Mouse (Mus musculus) Patski (cell line): ENCODE measurements at regions not wholly inside any gene's neighbourhood (a gene's known extent, or its start where the extent isn't known, plus 50 kb on each side); places are given as distances from the start of the nearest gene placed in this dataset.

ENCODE experiments used
- ATAC-seq: fragments of 100-300 bp; one replicate; pipeline ENCODE4 v1.8.0; 2021
- CTCF ChIA-PET: fragments of 350-600 bp; sonication (Branson Sonifier 250); formaldehyde crosslinking; loops from one replicate; lab custom pipeline; 2022; ENCODE audit warnings: inconsistent platforms; lab: Charles Lee
- POLR2A ChIA-PET: fragments of 350-600 bp; sonication (Branson Sonifier 250); formaldehyde crosslinking; loops from one replicate; lab custom pipeline; 2022; ENCODE audit warnings: antibody characterized with exemption, inconsistent platforms; lab: Charles Lee
- DNase-seq: peaks from one replicate; pipeline ENCODE4 v3.0.0-alpha.2; 2011; ENCODE audit warnings: low read depth, low spot score
- H3K27me3 ChIP-seq: fragments of 371-371 bp; one replicate; pipeline ENCODE4 v1.5.1; 2021
- CTCF ChIP-seq: fragments of 100-300 bp; IDR thresholded peaks from one replicate; pipeline ENCODE4 v1.5.1; 2021
- in situ Hi-C: fragments of 300-500 bp; cut with MboI; formaldehyde crosslinking; loops from 3 replicates; pipeline ENCODE4 v1.11.1; 2018; ENCODE audit warnings: low pct_unique_long_range_greater_than_20kb, mixed read lengths

DNA sequence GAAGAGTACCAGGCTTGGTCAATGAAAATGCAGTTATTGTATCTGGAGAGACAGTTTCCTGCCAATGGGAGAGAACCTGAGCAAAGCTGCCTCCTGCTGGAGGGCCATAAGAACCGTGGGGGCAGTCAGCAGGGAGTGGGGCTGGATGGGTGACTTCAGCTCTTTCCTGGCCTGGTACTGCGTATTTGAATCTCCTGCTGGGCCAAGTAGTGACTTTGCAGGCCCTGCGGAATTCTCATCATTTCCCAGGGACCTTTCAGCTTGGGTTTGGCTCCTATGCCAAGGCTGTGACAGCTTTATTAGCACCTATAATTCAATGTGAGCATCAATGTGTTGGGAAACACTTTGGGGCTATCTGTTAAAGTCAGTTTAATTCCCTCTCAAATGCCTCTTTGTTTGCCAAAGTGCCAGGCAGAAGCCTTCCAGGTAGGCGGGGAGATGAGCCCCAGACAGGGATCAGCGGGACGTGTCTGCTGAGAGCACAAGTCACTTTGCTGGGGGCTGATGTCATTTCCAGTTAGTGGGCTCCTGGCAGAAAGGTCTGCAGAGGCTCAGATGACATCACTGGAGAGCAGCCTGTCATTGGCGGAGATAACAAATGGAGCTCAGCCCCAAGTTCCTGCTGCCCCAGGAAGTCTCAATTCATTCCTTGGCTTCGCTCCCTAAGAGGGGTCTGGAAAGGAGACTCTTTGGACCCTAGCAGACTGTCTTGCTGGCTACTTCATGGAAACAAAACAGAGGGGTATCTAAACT lies 630.5 kb downstream of the Insc start:
- in situ Hi-C loops: no loop called here
- no peaks in the 10 kb centered on the region for H3K27me3 ChIP-seq
- ChIA-PET POLR2A (no interaction called here), CTCF (no interaction called here)
- TF ChIP-seq CTCF: no peak
- no peak for DNase-seq
- ATAC-seq: peak; percentile 21

DNA sequence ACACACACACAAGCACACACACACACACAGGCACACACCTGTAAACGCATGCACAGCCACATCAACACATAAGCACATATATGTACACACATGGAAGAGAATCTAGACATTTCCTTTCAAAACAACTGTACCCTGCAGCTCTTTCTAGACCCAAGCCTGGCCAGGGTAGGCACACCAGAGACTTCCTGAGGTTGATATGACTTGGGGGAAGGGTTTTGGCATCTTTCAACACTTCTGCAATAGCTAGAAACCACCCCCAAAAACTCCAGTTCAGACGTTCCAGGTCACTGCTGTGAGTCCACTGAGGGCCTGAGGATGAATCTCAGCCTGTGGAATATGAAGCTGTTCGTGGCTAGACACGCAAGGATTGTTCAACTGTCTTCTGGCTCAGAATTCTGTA lies 632.6 kb downstream of the Insc start:
- in situ Hi-C loops: no loop called here
- no peak for TF ChIP-seq CTCF
- ChIA-PET POLR2A (no interaction called here), CTCF (no interaction called here)
- no peak for ATAC-seq
- no peaks in the 10 kb centered on the region for H3K27me3 ChIP-seq
- no peak for DNase-seq

DNA sequence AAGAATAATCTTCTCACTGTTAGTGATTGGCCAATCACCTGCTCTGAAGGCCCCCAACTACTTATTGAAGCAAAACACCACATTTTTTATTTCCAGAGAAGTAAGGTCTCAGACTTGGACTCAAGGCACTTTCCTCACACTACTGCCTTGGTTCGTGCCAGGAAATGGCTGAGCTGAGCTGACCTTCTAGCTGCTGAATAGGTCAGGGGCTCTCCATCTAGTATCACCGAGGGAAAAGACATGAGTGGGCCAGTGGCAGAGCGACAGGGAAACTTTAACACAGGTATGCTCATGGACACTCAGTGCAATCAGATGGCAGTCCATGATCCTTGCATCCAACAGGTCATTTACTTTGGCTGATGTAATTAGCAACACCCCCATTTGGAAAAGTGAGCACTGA lies 635.3 kb downstream of the Insc start:
- no peak for ATAC-seq
- no peak for DNase-seq
- no peak for TF ChIP-seq CTCF
- no peaks in the 10 kb centered on the region for H3K27me3 ChIP-seq
- in situ Hi-C loops: no loop called here
- CTCF ChIA-PET: interaction anchor here (1.0 kb wide), 1 partner anchor 12 kb away, joined by 3 read pairs; no protein-coding TSS in a partner anchor
- POLR2A ChIA-PET: no interaction called here

DNA sequence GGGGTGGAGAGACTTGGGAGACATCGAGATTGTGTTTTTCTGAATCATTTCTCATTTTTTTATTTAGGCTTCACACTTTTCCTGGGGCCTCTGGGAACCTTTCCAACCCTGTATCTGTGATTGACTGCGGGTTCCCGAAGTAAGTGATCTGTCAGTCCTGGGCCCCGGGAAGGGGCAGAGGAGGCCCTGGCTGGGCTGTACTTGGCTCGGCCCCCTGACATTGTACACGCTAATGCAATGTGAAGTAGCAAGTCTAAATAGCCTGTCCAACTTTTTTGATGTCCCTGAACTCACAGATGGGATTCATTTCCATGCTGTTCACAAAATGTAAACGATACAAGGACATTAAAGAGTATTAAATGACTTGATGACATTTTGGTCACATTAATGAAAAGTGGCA lies 636.1 kb downstream of the Insc start:
- TF ChIP-seq CTCF: no peak
- H3K27me3 ChIP-seq: no peaks in the 10 kb centered on the region
- ATAC-seq (no peak), DNase-seq (no peak)
- in situ Hi-C loops: no loop called here
- ChIA-PET CTCF (interaction anchor here (1.0 kb wide), 1 partner anchor 13 kb away, joined by 3 read pairs; no protein-coding TSS in a partner anchor), POLR2A (no interaction called here)

DNA sequence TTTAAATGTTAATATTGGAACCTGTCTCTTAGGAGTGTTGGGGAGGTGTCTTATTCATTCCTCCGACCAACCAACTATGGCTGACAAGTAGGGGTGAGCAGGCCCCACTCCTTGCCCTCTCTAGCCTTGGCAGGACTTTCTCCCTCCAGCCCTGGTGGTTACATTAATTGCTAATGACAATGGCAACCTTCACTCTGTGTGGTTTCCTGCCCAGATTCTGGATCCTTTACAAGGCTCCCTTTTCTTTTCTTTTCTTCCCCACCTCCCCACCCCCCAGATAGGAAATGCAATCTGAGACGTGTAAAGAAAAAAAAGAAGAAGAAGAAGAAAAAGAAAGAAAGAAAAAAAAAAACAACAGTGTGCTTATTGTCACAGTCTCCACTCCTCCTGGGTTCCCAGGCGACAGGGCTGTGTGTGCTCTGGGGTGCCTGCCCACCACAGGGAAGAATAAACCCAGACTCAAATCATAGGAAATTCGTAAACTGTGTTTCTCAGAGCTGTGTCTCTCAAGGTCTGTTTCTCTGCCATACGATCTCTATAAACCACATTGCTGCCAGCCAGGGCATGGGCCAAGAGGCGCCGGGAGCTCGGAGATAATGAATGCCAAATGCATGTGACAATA lies 637.6 kb downstream of the Insc start:
- in situ Hi-C loops: no loop called here

GRCm38 (mm10) chr7:115382876-115383275 lies 639.4 kb downstream of the Insc start:
- POLR2A ChIA-PET: interaction anchor here (0.5 kb wide), 1 partner anchor 147 kb away, joined by 3 read pairs; no protein-coding TSS in a partner anchor
- in situ Hi-C loops: no loop called here

More for the DNA sequence above, 637.6 kb downstream of the Insc start:
- ChIA-PET CTCF (no interaction called here), POLR2A (no interaction called here)
- H3K27me3 ChIP-seq: no peaks in the 10 kb centered on the region
- TF ChIP-seq CTCF: no peak
- no peak for ATAC-seq
- no peak for DNase-seq

DNA sequence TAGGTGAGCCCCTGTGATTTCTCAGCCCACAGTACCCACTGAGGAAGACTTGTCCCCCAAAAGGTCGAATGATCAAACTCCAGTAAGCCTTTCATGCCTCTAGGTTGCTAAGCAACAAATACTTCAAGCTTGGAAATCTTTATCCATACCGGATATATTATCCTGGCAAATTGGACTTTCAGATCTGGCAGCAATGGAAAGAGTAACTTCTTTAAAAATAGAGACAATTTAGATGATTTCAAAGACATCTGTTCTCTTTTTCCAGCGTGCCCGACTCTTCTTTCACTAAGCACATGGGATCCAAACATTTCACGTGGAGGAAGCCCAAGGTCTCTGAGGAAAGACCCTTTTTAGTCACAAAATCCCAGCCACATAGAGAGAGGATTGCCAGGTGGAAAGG lies 645.4 kb downstream of the Insc start:
- no peak for TF ChIP-seq CTCF
- H3K27me3 ChIP-seq: no peaks in the 10 kb centered on the region
- in situ Hi-C loops: no loop called here
- DNase-seq (no peak), ATAC-seq (no peak)
- ChIA-PET CTCF (no interaction called here), POLR2A (no interaction called here)

More at GRCm38 (mm10) chr7:115382876-115383275, 639.4 kb downstream of the Insc start:
- ATAC-seq (no peak), DNase-seq (no peak)
- no peaks in the 10 kb centered on the region for H3K27me3 ChIP-seq
- CTCF ChIA-PET: interaction anchor here (1.1 kb wide), 1 partner anchor 11 kb away, joined by 3 read pairs; no protein-coding TSS in a partner anchor
- no peak for TF ChIP-seq CTCF

DNA sequence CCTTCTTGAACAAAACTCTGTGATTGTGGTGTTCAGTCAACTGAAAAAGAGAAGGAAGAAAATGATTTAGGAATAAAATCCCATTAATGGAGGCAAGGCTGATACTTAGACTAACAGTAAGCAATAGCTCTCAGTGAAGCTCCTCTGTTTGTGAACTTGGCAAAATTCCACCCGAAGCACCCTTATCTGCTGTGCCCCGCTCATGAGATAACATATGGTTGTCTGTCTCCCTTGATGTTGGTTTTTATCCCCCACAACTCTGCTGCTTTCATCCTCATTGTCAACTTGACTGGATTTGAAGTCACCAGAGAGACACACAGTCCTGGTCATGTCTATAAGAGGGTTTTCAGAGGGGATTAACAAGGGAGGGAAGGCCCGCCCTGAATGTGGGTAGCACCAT lies 646.1 kb downstream of the Sox6 start:
- POLR2A ChIA-PET: no interaction called here
- in situ Hi-C loops: no loop called here
- DNase-seq: no peak
- no peaks in the 10 kb centered on the region for H3K27me3 ChIP-seq
- CTCF ChIA-PET: no interaction called here
- ATAC-seq: no peak
- no peak for TF ChIP-seq CTCF

DNA sequence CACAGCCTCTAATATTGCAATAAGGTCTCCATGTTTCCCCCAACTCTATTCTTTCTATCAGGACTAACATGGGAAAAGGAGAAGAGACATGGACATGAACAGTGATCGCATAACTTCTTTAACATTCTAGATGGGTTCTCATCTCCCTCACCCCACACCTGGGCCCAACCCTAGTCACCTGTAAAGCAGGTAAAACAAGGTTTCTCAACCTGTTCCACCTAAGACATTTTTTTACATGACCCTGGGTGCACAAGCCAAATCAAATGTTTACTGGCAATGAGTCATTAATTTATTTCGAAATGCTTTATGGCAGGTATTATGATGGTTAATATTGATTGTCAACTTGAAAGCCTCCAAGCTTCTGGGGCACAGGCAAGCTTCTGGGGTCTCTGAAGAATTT lies 640.4 kb downstream of the Sox6 start:
- ChIA-PET POLR2A (no interaction called here), CTCF (no interaction called here)
- DNase-seq: no peak
- TF ChIP-seq CTCF: no peak
- in situ Hi-C loops: no loop called here
- no peak for ATAC-seq
- no peaks in the 10 kb centered on the region for H3K27me3 ChIP-seq

DNA sequence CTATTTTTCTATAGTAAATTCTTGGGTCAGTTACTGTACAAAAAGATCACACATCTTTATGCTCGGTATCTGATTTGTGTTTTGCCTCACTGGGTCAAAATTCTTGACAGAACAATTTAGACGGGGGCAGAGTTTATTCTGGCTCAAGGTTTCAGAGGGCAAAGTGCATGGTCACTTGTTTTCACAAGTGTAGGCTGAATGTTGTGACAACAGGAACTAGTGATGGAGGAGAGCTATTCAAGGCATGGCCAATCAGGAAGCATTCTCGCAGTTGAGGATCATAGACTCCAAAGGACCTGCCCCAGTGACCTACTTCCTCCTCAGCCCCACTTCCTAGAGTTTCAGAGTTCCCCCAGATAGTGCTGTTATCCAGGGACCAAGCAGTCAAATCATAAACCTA lies 639.1 kb downstream of the Sox6 start:
- POLR2A ChIA-PET: no interaction called here
- in situ Hi-C loops: no loop called here
- ATAC-seq (no peak), DNase-seq (no peak)
- TF ChIP-seq CTCF: no peak
- CTCF ChIA-PET: no interaction called here
- H3K27me3 ChIP-seq: no peaks in the 10 kb centered on the region

- POLR2A ChIA-PET: no interaction called here
- H3K27me3 ChIP-seq: no peaks in the 10 kb centered on the region
- no peak for TF ChIP-seq CTCF
- CTCF ChIA-PET: no interaction called here
- DNase-seq: no peak
- in situ Hi-C loops: no loop called here
- ATAC-seq: no peak
Observed at GRCm38 (mm10) chr7:115407889-115408288, 630.7 kb downstream of the Sox6 start.
